Mouse (Mus musculus): ENCODE results near the gene Tas1r1. TPM values are rescaled to one million over a fixed set of nuclear protein-coding genes. Genes with fewer than 3 reads are reported as not detected.

The Tas1r1 gene
- polyA plus RNA-seq, 1 experiment from 2014 or later: 2.1 TPM

- H3K9me3 ChIP-seq (ENCODE audit: control insufficient read depth, low read length): no peaks in the 10 kb centered on the region
- H3K4me3 ChIP-seq (ENCODE audit: low read depth, low read length): no peak overlapping the region
- H3K4me2 ChIP-seq (ENCODE audit: low read depth, low read length): no peak overlapping the region
- no peak overlapping the region for H3K27ac ChIP-seq (ENCODE audit: low read depth, low read length)
- no peaks in the 10 kb centered on the region for H3K36me3 ChIP-seq (ENCODE audit: control insufficient read depth, insufficient read depth, low read length)
- no peaks in the 10 kb centered on the region for H3K27me3 ChIP-seq (ENCODE audit: control insufficient read depth, insufficient read depth, low read length)
- ATAC-seq (ENCODE audit: low read depth): no peak
- peaks cover 17% of the 10 kb centered on the region; the same call in 1 of the 2 replicates for H3K4me1 ChIP-seq (ENCODE audit: control insufficient read depth, insufficient read depth, low read length)
- no peak overlapping the region for H3K9ac ChIP-seq (replicated peaks; ENCODE audit: low read depth, low read length)
- WGBS: 91% methylated on average over 13 of the region's 13 CpGs
These were observed 5.4 kb downstream of the Tas1r1 start for GRCm38 (mm10) chr4:152032922-152033321.

- H3K9ac ChIP-seq (replicated peaks; ENCODE audit: low read depth, low read length): no peak overlapping the region
- no peaks in the 10 kb centered on the region for H3K27me3 ChIP-seq (ENCODE audit: control insufficient read depth, insufficient read depth, low read length)
- ATAC-seq (ENCODE audit: low read depth): no peak
- no peak overlapping the region for H3K4me2 ChIP-seq (ENCODE audit: low read depth, low read length)
- H3K4me3 ChIP-seq (ENCODE audit: low read depth, low read length): no peak overlapping the region
- 73% methylated on average over 4 of the region's 4 CpGs for WGBS
- no peaks in the 10 kb centered on the region for H3K36me3 ChIP-seq (ENCODE audit: control insufficient read depth, insufficient read depth, low read length)
- no peaks in the 10 kb centered on the region for H3K9me3 ChIP-seq (ENCODE audit: control insufficient read depth, low read length)
- no peak overlapping the region for H3K27ac ChIP-seq (ENCODE audit: low read depth, low read length)
- peaks cover 38% of the 10 kb centered on the region for H3K4me1 ChIP-seq (ENCODE audit: control insufficient read depth, insufficient read depth, low read length)
These were observed 8.4 kb downstream of the Tas1r1 start for GRCm38 (mm10) chr4:152029997-152030396.

DNA sequence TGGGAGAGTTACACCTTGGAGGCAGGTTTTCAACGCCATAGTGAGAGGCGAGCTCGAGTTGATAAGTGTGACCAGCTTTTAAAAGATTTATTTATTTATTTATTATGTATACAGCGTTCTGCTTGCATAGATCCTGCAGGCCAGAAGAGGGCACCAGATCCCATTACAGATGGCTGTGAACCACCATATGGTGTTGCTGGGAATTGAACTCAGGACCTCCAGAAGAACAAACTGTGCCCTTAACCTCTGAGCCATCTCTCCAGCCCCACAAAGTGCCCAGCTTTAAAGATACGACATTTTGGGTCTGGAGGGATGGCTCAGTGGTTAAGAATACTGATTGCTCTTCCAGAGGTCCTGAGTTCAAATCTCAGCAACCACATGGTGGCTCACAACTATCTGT lies 9.3 kb downstream of the Tas1r1 start:
- peaks cover 42% of the 10 kb centered on the region for H3K4me1 ChIP-seq (ENCODE audit: control insufficient read depth, insufficient read depth, low read length)
- H3K4me3 ChIP-seq (ENCODE audit: low read depth, low read length): no peak overlapping the region; the same call in 1 of the 2 replicates
- H3K27me3 ChIP-seq (ENCODE audit: control insufficient read depth, insufficient read depth, low read length): no peaks in the 10 kb centered on the region
- H3K4me2 ChIP-seq (ENCODE audit: low read depth, low read length): peak overlapping the region; percentile 90; the same call in 1 of the 2 replicates
- H3K9ac ChIP-seq (replicated peaks; ENCODE audit: low read depth, low read length): no peak overlapping the region
- H3K27ac ChIP-seq (ENCODE audit: low read depth, low read length): no peak overlapping the region
- WGBS: 33% methylated on average over 5 of the region's 5 CpGs
- ATAC-seq (ENCODE audit: low read depth): no peak
- no peaks in the 10 kb centered on the region for H3K36me3 ChIP-seq (ENCODE audit: control insufficient read depth, insufficient read depth, low read length)
- no peaks in the 10 kb centered on the region for H3K9me3 ChIP-seq (ENCODE audit: control insufficient read depth, low read length)

DNA sequence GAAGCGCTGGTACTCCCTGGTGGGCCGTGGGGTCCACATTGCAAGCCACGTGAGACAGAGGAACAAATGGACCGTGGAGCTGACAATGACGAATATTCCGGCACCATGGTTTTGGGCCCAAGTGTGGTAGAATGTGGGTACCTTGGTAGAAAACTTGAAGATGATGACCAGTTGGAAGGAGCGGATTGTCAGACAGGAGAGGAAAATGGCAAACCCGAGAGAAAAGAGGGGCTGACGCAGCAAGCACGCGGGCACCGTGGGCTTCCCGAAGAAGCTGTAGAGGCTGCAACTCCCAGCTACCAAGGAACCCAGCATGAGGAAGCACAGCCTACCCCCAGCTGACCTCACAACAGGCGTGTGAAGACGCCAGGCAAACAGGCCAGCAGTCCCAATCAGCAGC lies 9.9 kb downstream of the Tas1r1 start:
- Histone ChIP-seq H3K27me3 (ENCODE audit: control insufficient read depth, insufficient read depth, low read length) (no peaks in the 10 kb centered on the region), H3K4me2 (ENCODE audit: low read depth, low read length) (peak overlapping the region; percentile 90), H3K27ac (ENCODE audit: low read depth, low read length) (0 out of 2 replicates have a peak overlapping the region, but pooled peaks have one; percentile 23), H3K9ac (replicated peaks; ENCODE audit: low read depth, low read length) (no peak overlapping the region), H3K4me3 (ENCODE audit: low read depth, low read length) (peak overlapping the region; percentile 64), H3K4me1 (ENCODE audit: control insufficient read depth, insufficient read depth, low read length) (peaks cover 42% of the 10 kb centered on the region), H3K36me3 (ENCODE audit: control insufficient read depth, insufficient read depth, low read length) (no peaks in the 10 kb centered on the region), H3K9me3 (ENCODE audit: control insufficient read depth, low read length) (no peaks in the 10 kb centered on the region)
- WGBS: 70% methylated on average over 15 of the region's 15 CpGs
- ATAC-seq (ENCODE audit: low read depth): no peak

GRCm38 (mm10) chr4:152027524-152027923 lies 10.8 kb downstream of the Tas1r1 start, which contains the start of gene Zbtb48:
Gene Zbtb48 (minus strand): TSS chr4:152027671.
- Histone ChIP-seq H3K4me1 (ENCODE audit: control insufficient read depth, insufficient read depth, low read length) (peaks cover 42% of the 10 kb centered on the region), H3K9ac (replicated peaks; ENCODE audit: low read depth, low read length) (peak within 1 kb of the TSS; percentile 65), H3K36me3 (ENCODE audit: control insufficient read depth, insufficient read depth, low read length) (no peaks in the 10 kb centered on the region; the same call in 1 of the 2 replicates), H3K27ac (ENCODE audit: low read depth, low read length) (0 out of 2 replicates have a peak within 1 kb of the TSS, but pooled peaks have one; percentile 23), H3K27me3 (ENCODE audit: control insufficient read depth, insufficient read depth, low read length) (no peaks in the 10 kb centered on the region), H3K4me2 (ENCODE audit: low read depth, low read length) (peak within 1 kb of the TSS; percentile 96), H3K4me3 (ENCODE audit: low read depth, low read length) (peak within 1 kb of the TSS; percentile 64), H3K9me3 (ENCODE audit: control insufficient read depth, low read length) (no peaks in the 10 kb centered on the region)
- peak; percentile 98 for ATAC-seq (ENCODE audit: low read depth)
- 1% methylated on average over 33 of the region's 35 CpGs for WGBS

GRCm38 (mm10) chr4:152026751-152027508 lies 11.4 kb downstream of the Tas1r1 start:
- Histone ChIP-seq H3K27ac (ENCODE audit: low read depth, low read length) (no peak overlapping the region), H3K9ac (replicated peaks; ENCODE audit: low read depth, low read length) (peak overlapping the region; percentile 65), H3K4me3 (ENCODE audit: low read depth, low read length) (peak overlapping the region; percentile 64), H3K36me3 (ENCODE audit: control insufficient read depth, insufficient read depth, low read length) (peaks cover 4% of the 10 kb centered on the region), H3K9me3 (ENCODE audit: control insufficient read depth, low read length) (no peaks in the 10 kb centered on the region), H3K27me3 (ENCODE audit: control insufficient read depth, insufficient read depth, low read length) (no peaks in the 10 kb centered on the region), H3K4me1 (ENCODE audit: control insufficient read depth, insufficient read depth, low read length) (peaks cover 42% of the 10 kb centered on the region), H3K4me2 (ENCODE audit: low read depth, low read length) (peak overlapping the region; percentile 96)
- 3% methylated on average over 41 of the region's 41 CpGs for WGBS
- ATAC-seq (ENCODE audit: low read depth): peak; percentile 57

GRCm38 (mm10) chr4:152024525-152024924 lies 13.8 kb downstream of the Tas1r1 start:
- peaks cover 35% of the 10 kb centered on the region for H3K4me1 ChIP-seq (ENCODE audit: control insufficient read depth, insufficient read depth, low read length)
- H3K9ac ChIP-seq (replicated peaks; ENCODE audit: low read depth, low read length): no peak overlapping the region
- no peak overlapping the region for H3K27ac ChIP-seq (ENCODE audit: low read depth, low read length)
- no peak overlapping the region for H3K4me2 ChIP-seq (ENCODE audit: low read depth, low read length)
- H3K36me3 ChIP-seq (ENCODE audit: control insufficient read depth, insufficient read depth, low read length): peaks cover 22% of the 10 kb centered on the region
- H3K9me3 ChIP-seq (ENCODE audit: control insufficient read depth, low read length): no peaks in the 10 kb centered on the region
- H3K27me3 ChIP-seq (ENCODE audit: control insufficient read depth, insufficient read depth, low read length): no peaks in the 10 kb centered on the region
- WGBS: 94% methylated on average over 11 of the region's 11 CpGs
- no peak overlapping the region for H3K4me3 ChIP-seq (ENCODE audit: low read depth, low read length)
- ATAC-seq (ENCODE audit: low read depth): no peak

GRCm38 (mm10) chr4:152022506-152022905 lies 15.9 kb downstream of the Tas1r1 start:
- no peak overlapping the region for H3K27ac ChIP-seq (ENCODE audit: low read depth, low read length)
- H3K4me1 ChIP-seq (ENCODE audit: control insufficient read depth, insufficient read depth, low read length): peaks cover 24% of the 10 kb centered on the region
- no peak overlapping the region for H3K4me2 ChIP-seq (ENCODE audit: low read depth, low read length)
- H3K27me3 ChIP-seq (ENCODE audit: control insufficient read depth, insufficient read depth, low read length): no peaks in the 10 kb centered on the region
- 92% methylated on average over 8 of the region's 8 CpGs for WGBS
- H3K9ac ChIP-seq (replicated peaks; ENCODE audit: low read depth, low read length): no peak overlapping the region
- no peaks in the 10 kb centered on the region for H3K9me3 ChIP-seq (ENCODE audit: control insufficient read depth, low read length)
- peaks cover 36% of the 10 kb centered on the region for H3K36me3 ChIP-seq (ENCODE audit: control insufficient read depth, insufficient read depth, low read length)
- no peak overlapping the region for H3K4me3 ChIP-seq (ENCODE audit: low read depth, low read length)
- no peak for ATAC-seq (ENCODE audit: low read depth)

DNA sequence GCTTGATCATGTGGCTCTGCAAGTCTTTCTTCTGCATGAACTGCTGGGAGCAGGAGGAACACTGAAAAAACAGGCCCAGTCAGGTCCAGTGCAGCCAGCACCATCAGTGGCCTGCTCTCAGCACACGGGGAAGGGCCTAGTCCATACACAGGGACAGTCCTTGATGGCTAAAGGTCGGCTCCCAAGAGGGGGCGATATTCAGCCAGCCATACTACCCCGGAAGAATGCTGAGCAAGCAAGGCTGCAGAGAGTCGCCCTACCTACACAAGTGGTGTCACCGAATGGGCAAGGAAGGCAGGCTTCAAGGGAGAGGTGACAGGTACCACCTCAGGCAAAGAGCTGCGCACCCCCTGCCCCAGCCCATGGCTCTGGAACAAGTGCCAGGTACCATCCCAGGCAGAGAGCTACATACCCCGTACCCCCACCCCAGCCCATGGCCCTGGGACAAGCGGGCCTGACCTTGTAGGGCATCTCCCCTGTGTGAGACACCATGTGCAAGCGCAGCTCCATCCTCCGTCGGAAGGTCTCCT lies 16.7 kb downstream of the Tas1r1 start:
- WGBS: 81% methylated on average over 12 of the region's 12 CpGs
- no peaks in the 10 kb centered on the region for H3K27me3 ChIP-seq (ENCODE audit: control insufficient read depth, insufficient read depth, low read length)
- no peaks in the 10 kb centered on the region for H3K9me3 ChIP-seq (ENCODE audit: control insufficient read depth, low read length)
- no peak overlapping the region for H3K4me3 ChIP-seq (ENCODE audit: low read depth, low read length)
- H3K9ac ChIP-seq (replicated peaks; ENCODE audit: low read depth, low read length): no peak overlapping the region
- peaks cover 36% of the 10 kb centered on the region for H3K36me3 ChIP-seq (ENCODE audit: control insufficient read depth, insufficient read depth, low read length)
- H3K4me1 ChIP-seq (ENCODE audit: control insufficient read depth, insufficient read depth, low read length): peaks cover 21% of the 10 kb centered on the region
- no peak overlapping the region for H3K4me2 ChIP-seq (ENCODE audit: low read depth, low read length)
- no peak for ATAC-seq (ENCODE audit: low read depth)
- H3K27ac ChIP-seq (ENCODE audit: low read depth, low read length): no peak overlapping the region

All from neural tube, embryonic 14.5 days (tissue).